Mouse (Mus musculus) cerebellum, adult 18-20 months (tissue): Measurements from ENCODE around the gene Trmt1.

Source experiments
- DNase-seq, 2 experiments: peaks; one replicate each; pipeline ENCODE4 v3.0.0; 2021

The Trmt1 gene

DNA sequence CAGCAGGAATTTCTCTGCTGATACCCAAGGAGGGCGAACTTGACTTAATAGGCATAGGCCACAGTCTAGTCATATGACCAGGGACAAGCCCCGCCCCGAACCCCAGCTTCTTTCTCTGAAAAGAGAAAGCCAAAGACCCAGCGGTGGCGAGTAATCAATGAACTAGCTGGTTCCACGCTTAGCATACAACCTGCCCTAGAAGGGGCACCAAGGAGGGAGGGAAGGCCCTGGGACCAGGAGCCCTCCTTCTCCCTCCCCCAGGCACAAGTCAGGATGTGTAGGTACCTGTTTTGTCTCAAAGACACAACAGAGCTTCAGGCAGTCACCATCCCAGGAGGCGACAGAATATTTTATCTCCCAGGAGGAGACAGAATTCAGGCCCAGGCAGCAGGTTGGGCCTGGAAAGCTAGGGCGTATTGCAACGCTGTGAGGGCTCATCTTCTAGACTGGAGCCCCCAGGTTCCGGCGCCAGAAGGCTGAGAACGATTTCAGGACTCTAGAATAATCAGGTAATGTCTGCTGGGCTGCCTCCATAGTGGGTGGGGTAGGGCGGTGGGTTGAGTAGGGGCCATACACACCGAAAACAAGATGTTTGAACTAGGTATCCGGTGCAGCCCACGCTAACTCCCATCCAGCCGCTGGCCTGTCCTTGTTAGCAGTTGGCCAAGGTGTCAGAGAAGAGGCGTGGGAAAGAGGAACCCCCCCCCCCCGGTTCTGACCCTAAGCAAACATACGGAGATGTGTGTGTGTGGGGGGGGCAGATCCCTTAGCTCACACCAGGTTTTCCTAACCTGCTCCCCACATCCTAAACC, at the start of gene Trmt1:
Gene Trmt1, plus strand, starts transcription at position 117 of the 812 bp plus-strand sequence.
- peak in 1 of 2 experiments; percentile 50 for DNase-seq

DNA sequence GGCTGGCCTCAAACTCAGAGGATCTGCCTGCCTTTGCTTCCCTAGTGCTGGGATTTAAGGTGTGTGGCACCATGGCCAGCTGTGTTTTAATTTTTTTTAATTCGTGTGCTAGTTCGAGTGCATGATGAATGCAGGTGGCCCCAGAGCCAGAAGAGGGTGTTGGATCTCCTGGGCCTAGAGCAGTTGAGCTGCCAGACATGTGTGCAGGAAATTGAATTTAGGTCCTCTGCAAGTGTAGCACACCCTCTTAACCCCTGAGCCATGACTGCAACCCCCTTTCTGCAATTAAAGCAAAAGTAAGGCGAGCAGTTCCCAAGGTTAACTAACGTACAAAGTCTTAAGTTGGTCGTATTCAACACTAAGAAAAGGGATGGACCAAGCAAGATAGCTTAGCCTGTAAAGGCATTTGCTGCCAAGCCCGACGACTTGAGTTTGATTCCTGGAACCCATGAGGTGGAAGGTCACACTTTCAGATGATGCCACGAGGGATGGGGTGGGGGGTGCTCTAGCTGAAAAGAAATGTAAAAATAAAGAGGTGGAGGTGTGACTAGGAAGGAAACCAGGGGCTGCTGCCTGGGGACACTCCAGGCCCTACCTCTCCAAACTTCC, 48.1 kb upstream of the Trmt1 start:
- DNase-seq = no peak

DNA sequence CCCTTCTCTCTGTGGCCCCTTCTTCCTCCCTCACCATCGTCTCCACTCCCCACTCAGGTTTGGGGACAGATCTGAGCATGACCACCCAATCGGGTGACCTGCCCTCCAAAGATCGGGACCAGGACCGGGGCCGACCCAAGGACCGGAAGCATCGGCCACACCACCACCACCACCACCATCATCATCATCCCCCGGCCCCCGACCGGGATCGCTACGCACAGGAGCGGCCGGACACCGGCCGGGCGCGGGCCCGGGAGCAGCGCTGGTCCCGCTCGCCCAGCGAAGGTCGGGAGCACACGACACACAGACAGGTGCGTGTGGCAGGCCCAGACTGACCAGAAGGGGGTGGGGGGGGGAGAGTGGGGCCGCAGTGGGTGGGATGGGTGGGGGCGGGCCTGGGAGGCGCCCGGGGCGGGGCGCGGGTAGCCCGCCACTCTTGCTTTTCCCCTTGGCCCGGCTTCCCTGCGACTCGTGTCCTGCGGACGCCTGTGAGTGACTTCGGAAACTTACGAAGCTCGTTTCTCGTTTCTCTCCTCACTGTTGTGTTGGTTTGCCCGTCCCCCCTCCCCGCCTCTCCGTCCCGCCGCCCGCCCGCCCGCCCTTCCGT, 47.4 kb upstream of the Trmt1 start:
- DNase-seq = peak; percentile 41 to 59

DNA sequence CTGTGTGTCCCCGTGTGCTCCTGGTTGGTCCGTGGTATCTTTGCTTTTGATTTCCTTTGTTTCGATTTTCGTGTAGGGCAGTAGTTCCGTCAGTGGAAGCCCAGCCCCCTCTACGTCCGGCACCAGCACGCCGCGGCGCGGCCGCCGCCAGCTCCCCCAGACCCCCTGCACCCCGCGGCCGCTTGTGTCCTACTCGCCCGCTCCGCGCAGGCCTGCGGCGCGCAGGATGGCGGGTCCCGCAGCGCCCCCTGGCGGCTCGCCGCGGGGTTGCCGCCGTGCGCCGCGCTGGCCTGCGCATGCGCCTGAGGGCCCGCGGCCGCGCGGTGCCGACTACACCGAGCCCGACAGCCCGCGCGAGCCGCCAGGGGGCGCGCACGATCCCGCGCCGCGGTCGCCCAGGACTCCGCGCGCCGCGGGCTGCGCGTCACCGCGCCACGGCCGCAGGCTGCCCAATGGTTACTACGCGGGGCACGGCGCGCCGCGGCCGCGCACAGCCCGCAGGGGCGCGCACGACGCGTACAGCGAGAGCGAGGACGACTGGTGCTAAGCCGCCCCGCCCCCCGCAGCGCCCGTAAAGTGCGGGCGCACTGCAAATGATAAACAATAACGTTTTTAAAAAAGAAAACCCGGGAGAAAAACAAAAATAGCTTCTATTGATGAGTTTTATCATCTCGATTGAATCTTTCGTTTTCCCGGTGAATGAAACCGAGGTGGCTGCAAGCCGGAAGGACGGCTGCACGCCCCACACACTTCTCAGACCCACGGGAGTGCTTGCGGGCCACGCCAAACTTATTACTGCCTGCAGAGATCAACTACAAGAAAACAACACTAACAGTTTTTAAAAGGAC, 46.7 kb upstream of the Trmt1 start:
- peak; percentile 89 to 99 for DNase-seq

DNA sequence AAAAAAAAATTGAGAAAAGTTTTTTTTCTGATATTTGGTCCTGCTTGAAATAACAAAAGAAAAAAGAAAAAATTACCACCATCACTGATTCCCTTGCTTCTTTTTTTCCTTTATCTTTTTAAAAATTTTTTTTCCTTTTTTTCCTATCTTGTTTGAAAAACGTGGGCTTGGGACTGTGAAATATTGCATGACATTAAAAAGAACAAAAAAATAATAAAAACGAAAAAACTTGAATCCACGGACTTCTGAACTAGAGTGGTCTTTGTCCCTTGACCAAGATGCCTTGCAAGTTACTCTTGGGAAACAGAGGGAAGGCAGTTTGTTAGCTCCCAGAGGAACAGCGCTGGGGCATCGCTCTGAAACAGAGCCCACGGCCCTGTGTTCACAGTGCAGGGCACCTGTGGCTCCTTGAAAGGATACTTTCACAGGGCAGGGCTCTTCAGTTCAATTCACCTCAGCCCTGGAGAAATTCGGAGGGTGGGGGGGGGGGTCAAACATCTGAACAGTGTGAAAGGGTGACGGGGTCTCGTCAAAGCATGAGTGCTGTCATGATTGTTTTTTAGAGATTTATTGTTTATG, 46.0 kb upstream of the Trmt1 start:
- DNase-seq = no peak

DNA sequence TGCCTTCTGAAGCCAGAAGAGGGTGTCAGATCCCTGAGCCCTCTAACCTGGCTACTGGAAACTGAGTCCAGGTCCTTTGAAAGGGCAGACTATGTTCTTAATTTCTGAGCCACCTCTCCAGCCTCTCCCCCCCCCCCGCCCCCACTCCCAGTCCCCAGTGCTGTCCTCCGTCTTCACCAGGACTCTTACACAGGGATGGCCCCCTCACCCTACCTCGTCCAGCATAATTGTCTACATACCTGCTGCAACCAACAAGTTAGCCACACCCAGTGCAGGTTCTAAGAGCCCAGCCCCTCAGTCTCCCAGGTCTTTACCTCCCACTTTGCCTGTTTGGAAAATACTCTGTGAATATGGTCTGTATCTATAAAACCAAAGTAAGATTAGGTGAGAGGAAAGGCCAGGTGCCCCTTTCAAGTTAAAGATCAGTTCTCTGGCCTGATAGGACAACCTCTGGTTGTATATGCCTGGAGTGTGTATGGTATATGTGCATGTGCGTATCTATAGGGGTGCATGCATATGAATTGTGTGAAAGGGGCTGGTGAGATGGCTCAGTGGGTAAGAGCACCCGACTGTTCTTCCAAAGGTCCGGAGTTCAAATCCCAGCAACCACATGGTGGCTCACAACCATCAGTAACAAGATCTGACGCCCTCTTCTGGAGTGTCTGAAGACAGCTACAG, 45.4 kb upstream of the Trmt1 start:
- DNase-seq = no peak

DNA sequence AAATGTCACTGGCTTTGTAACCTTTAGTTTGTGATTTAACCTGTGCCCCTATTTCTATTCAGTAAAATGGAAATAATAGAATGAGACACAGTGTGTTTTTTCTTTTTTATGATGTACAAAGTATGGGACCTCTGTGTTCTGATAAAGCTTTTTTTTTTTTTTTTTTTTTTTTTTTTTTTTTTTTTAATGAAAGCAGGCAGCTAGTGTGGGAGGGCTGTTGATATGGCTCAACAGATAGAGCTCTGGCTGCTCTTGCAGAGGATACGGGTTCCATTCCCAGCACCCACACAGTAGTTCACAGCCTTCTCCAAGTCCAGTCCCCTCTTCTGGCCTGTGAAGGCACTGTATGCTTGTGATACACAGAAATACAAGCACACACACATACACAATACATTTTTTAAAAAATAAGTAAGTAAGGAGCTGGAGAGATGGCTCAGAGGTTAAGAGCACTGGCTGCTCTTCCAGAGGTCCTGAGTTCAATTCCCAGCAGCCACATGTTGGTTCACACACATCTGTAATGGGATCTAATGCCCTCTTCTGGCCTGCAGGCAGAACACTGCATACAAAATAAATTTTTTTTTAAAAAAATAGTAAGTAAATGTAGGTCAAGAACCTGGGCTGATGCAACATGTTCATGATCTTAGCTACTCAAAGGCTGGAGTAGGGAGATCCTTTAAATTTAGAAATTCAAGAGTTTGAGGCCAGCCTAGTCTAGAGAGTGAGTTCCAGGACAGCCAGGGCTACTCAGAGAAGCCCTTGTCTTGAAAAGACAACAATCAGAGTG, 44.3 kb upstream of the Trmt1 start:
- no peak for DNase-seq

DNA sequence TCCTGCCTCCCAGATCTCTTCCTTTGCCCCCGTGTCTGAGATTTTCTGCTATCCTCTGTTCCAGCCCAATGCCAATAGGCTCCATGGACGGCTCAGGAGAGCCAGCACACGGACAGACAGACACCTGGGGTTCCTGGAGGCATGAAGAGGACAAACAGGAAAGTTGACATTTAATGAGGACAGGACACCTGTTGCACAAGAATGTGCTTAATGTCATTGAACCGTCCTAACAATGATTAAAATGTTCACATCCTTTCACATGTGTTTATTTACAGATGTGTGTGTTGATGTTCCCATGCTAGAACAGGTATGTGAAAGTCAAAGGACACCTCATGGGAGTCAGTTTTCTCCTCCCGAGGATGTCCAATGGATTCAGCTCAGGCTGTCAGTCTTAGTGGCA, 43.1 kb upstream of the Trmt1 start:
- DNase-seq = no peak

DNA sequence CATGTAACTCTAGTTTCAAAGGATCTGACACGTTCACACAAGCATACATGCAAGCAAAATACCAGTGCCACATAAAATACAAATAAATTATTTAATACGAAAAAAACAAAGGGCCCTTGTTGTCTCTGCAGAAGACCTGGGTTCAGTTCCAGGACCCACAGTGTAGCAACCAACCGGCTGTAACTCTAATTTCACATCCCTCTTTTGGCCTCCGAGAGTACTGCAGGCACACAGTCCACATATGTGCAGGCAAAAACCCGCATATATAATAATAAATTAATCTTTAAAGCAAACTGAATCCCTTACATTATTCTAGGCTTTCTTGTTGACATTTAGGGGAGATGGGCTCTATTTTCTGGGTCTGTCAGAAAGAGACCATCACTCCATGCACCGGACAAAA, 39.3 kb upstream of the Trmt1 start:
- DNase-seq = no peak

DNA sequence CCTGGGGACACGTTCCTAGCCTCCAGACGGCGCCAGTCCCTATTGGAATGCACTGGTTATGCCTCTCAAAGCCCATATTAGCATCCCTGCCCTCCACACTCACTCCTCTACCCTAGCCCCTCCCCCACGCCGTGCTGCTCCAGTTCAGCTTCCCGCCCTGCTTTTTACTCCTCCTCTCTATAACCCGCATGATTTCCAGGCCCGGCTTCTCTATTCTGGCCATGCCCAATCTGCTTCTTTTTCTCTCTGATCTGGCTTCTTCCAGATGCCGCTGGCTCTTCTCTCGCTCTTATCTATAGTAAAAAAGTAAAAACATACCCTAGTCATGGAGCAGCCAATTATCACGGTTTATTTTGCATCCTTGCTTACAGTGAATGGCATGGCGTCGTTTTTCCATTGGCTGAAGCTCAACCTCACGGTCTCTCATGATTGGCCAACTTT, 38.6 kb upstream of the Trmt1 start:
- DNase-seq = no peak

DNA sequence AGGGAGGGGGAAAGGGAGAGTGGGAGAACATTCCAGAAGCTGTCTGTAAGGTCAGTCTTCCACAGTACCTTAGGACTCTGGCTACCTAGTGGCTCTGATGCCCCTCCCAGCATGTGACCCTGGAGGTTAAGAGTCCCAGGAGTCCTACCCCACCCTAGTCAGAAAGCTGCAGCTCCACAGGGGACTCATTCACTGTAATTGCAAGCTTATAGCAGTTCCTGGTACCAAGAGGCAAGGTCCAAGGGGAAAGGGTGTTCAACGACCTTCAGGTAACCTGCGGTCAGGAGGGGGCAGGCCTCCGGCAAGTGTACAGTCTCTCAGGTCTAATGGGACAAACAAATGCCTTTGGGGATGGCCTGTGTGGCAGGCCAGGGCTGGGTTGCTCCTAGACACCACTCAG, 35.9 kb upstream of the Trmt1 start:
- no peak for DNase-seq

DNA sequence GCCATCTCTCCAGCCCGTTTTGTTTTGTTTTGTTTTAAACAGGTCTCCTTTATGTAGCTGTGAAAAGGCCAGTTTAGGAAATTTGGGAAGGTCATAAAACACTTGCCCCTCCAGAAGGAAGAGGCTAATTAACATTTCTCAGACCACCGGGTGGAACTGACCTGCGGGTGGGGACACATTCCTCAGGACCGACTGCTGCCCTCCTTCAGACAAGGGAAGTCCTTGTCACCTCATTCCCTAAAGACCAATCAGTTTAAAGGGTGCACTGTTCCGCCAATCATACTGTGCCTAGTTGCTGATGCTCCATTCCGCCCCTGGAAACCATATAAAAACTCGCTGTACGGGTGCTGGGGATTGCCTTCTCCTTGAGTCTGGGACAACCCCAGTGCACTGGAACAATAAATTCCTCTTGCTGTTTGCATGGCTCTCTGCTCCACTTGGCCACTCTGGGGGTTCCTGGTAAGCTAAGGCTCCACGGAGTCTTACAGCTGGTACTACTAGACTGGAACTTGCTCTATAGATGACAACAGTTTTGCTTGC, 32.9 kb upstream of the Trmt1 start:
- DNase-seq = no peak

DNA sequence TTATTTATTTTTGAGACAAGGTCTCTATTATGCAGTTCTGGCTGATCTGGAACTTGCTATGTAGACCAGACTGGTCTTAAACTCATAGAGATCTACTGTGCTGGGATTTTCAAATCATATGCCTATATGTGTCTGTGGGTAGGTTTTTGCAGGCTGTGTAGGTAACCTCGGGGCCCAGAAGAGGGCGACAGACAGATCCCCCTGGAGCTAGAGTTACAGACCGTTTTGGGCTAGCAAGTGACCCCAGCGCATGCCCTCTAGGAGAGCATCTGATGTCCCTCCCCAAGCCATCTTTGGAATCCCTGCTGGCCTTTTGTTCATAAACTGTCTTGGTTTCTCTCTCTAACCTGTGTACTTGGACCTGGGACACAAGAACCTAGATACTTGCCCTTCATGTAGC, 31.5 kb upstream of the Trmt1 start:
- no peak for DNase-seq

DNA sequence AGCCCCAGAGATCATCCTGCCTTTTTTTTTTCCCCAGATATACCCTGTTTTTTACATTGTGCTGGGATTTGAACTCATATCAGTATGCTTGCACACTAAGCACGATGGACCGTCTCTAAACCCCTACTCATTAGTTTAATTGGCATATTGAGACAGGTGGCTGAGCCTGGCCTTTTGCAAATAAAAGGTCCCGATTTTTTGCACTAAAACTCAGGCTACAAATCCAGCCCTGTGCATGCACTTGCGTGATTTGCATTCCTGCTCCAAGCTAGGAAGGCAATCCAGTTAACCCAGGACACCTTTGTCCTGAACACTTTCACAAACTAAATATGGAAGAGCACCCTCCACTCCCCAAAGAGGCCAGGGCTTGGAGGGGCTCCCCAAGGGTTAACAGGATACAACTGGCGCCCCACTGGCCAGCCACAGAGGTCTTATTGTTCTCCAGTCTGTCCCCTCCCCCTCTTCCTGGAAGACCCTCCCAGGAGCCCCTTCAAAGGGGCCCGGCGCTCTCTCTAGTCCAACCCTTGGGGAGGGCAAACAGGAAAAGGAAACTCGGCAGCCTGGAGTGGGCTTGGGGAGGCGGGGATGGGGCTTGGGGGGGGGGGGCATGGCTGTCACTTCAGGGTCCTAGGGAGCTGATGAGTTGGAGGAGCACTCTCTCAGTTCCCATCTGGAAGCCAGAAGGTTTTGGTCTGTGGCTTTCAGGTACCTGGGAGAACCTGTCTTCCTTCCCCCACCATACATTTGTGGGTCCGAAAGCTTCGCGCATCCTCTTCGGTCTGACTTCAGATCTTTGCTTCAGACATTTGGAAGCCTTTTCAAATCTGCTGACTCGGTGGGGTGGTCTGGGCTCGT, 30.5 kb upstream of the Trmt1 start:
- no peak for DNase-seq

DNA sequence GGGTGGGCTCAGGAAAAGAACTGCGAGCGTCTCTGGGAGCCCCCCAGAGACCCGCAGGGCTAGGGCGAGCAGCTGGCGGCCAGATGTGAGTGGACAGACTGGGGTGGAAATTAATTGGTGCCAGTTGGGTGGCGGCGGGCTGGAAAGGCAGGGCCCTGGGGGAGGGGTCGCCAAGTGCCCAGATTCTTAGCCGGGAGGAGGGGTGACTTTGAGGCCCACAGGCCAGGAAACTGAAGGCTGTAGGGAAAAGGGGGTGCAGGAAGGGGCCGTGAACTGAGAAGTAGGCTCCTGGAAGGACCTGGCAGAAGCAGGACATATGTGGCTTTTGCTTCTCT, 29.9 kb upstream of the Trmt1 start:
- no peak for DNase-seq

DNA sequence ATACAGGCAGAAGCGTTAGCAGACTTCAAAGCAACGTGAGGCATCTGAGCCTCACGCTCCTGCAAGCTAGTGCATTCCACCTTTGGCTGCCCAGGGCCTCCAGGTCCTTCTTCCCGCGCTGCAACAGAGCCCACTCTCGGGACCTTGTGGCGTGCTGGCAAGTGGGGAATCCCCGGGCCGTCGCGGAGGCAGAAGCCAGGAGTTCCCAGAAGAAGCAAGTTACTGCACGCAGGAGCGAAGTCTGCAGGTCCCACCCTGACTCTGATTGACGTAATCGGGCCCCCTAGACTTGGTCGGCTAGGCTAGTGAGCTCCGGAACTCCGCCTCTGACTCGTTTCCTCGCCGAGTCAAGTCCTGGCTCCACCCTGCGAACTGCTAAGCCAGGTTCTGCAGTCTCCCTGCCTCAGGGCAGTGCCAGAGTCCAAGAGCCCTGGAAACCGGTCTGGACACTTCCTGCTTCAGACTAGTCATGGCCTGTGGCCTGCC, 29.4 kb upstream of the Trmt1 start:
- peak; percentile 49 to 56 for DNase-seq

DNA sequence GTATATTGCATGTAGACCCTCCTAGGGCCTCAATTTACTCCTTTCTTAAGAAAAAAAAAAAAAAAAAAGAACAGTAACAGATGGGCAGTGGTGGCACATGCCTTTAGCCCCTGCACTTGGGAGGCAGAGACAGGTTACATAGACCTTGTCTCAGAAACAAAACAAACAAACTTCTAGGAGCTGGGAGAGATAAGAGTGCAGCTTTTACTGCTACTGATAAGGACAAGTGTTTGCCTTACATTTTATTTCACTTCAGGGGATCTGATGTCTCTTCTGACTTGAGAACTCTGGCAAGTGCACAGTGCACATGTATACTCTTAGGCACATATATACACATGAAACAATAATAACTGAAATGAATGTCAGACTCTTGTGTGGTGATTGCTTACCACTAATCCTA, 28.9 kb upstream of the Trmt1 start:
- no peak for DNase-seq

DNA sequence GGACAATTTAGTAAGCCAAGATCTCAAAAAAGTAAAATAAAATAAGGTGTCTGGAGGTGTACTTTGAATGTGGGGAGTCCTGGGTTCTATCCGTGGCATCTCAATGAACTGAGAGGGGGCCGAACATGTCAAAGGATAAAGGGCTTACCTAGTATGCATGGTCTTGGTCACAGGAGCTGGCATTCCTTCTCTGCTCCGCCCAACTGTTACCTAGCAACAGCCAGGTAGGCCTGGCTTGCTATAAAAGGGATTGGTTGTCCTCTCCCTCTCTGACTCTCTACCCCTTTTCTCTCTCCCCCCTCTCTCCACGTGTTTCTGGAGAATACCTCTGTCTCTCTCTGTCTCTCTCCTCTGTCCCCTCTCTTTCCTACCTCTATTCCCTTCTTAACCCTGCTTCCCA, 28.4 kb upstream of the Trmt1 start:
- DNase-seq = no peak

DNA sequence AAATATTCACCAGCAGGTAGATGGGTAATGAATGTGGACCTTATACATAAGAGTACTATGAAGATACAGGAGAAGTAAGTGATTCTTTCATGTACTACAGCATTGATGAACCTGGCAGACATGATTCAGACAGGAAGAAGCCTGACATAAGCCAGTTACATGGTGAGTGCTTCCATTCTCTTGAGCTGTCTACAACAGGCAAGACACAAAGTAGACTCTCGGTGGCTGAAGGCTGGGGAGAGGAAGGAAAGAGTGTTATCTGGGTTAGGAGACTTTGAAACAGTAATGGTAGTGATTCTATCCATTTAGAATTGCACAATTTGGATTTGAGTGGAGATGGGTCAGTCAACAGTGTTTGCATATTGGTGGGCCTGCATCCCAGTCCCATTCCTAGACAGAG, 27.2 kb upstream of the Trmt1 start:
- DNase-seq = no peak
